Mouse (Mus musculus): ENCODE results near the gene Large2. TPM values are rescaled to one million over a fixed set of nuclear protein-coding genes. Genes with fewer than 3 reads are reported as not detected.

Large2 gene
- polyA plus RNA-seq (2012; rRNA removed; ENCODE audit: low replicate concordance): 10.7 and 22.5 TPM in 2 replicates

GRCm38 (mm10) chr2:92374514-92374913 lies at the start of gene Large2, which contains the start of gene Pex16:
TSS of gene Large2 (minus strand) at chr2:92374869.
TSS of gene Pex16 (plus strand) at chr2:92374676.

GRCm38 (mm10) chr2:92401091-92401561 lies 26.5 kb upstream of the Large2 start, which contains the start of gene Mapk8ip1:
TSS of gene Mapk8ip1 (minus strand) at chr2:92401263.

GRCm38 (mm10) chr2:92381901-92382588 lies 7.4 kb upstream of the Large2 start, which contains the start of gene 1700029I15Rik:
TSS of gene 1700029I15Rik (plus strand) at chr2:92382538.

Other genes starting within 250 kb of the Large2 start
- 94.1 and 192 TPM in 2 replicates for gene Pex16, start 193 bp downstream of the Large2 start, polyA plus RNA-seq (2012; rRNA removed; ENCODE audit: low replicate concordance)
- 7.9 and 8.0 TPM in 2 replicates for gene 1700029I15Rik, start 7.7 kb upstream of the Large2 start, polyA plus RNA-seq (2012; rRNA removed; ENCODE audit: low replicate concordance)
- gene Mapk8ip1, start 26.4 kb upstream of the Large2 start, polyA plus RNA-seq (2012; rRNA removed; ENCODE audit: low replicate concordance): 5.9 and 6.5 TPM in 2 replicates
- gene Cry2, start 59.2 kb upstream of the Large2 start, polyA plus RNA-seq (2012; rRNA removed; ENCODE audit: low replicate concordance): 5.3 and 8.8 TPM in 2 replicates
- gene Slc35c1, start 85.7 kb upstream of the Large2 start, polyA plus RNA-seq (2012; rRNA removed; ENCODE audit: low replicate concordance): 137 and 210 TPM in 2 replicates
- 4.0 and 7.2 TPM in 2 replicates for gene Chst1, start 224.8 kb upstream of the Large2 start, polyA plus RNA-seq (2012; rRNA removed; ENCODE audit: low replicate concordance)

Measured in duodenum, adult 2 months (tissue).